Mouse (Mus musculus) central nervous system, embryonic 11.5 days (tissue): ENCODE data around the gene Itgal. TPM values are rescaled to one million over a fixed set of nuclear protein-coding genes. Genes with fewer than 3 reads are reported as not detected.

Experiments used
- polyA plus RNA-seq: library from polyadenylated mRNA; depleted of rRNA; stranded (reverse); fragments of >200 nt; gene quantifications from 2 replicates; pipeline ENCODE4 v1.2.3, GENCODE M21; 2012; rRNA removed

The Itgal gene
- 1.0 and 1.4 TPM in 2 replicates for polyA plus RNA-seq

GRCm38 (mm10) chr7:127296098-127296497, at the start of gene Itgal:
Itgal (plus strand) TSS chr7:127296260.

DNA sequence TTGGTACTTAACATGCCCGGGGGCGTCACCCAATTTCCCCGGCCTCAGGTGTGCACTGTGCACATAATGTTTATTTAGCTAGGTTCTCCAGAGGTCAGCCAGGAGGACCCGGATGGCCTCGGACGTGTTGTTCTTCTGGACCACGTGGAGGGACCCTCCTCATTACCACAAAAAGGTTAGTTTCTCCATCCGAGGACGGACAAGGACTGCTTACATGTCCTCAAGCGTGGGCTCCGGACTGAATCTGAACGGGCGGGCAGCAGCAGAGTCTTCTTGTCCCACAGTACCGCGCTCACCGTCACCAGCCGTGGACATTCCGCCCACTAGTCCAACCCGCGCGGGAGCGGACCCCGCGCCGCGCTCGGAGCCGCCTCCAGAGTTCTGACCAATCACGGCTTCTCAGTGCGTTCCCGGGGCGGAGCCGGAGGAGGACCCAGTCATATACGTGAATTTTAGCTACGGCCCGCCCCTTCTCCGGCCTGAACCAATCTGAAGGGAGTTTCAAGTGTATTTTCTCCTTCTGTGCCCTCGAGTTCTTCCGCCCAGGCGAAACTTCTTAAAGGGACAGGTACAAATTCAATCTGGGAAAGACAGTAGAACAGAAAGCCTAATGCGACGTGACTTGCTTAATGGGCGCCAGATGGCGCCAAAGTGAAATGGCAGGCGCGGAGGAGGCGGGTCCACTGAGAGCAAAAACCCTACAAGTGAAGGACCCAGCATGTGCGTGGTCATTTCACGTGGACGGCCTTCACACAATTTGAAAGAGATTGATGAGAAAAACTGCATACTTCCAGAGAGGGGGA, 35.5 kb upstream of the Itgal start, which contains the start of gene Dctpp1:
Gene Dctpp1, minus strand, starts transcription at position 401 of the 803 bp plus-strand sequence.

DNA sequence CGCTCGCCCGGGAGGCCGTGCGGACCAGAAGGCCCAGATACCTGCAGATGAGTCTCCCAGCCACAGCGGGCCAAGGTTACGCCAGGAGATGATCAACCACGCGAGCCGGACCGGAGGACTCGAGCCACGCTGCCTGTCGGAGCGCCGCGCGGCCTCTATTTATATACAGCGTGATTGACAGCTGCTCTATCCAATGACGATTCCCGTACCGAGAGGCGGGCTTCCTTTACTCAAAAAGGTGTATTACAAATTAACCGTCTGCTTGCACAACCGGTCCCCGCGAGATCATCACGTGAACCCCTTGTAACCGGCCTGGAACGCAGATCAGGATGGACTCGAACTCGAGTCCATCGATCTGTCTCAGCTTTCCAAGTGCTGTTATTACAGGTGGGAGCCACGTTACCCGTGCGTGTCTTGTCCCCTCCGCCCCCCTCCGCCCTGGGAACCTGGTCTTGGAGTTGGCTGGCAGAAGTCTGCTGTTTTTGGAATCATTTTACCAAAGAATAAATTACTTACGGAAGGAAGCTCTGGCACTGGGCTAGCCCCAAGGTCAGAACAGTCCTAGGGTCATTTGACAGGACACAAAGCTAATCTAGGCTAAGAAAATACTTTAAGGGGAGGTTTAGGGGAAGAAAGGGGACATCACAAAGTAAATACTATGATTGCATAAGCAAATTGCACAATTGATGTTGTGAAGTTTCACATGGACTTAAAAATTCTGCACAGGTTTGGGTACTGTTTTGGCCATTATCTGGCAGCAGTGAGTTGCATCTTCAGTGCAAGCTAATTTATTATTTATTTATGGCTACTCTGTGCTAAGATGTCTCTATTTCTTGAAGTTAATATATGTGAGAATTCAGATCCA, 21.9 kb upstream of the Itgal start, which contains the start of gene Sephs2:
Gene Sephs2, minus strand, starts transcription at position 131 of the 865 bp plus-strand sequence.

DNA sequence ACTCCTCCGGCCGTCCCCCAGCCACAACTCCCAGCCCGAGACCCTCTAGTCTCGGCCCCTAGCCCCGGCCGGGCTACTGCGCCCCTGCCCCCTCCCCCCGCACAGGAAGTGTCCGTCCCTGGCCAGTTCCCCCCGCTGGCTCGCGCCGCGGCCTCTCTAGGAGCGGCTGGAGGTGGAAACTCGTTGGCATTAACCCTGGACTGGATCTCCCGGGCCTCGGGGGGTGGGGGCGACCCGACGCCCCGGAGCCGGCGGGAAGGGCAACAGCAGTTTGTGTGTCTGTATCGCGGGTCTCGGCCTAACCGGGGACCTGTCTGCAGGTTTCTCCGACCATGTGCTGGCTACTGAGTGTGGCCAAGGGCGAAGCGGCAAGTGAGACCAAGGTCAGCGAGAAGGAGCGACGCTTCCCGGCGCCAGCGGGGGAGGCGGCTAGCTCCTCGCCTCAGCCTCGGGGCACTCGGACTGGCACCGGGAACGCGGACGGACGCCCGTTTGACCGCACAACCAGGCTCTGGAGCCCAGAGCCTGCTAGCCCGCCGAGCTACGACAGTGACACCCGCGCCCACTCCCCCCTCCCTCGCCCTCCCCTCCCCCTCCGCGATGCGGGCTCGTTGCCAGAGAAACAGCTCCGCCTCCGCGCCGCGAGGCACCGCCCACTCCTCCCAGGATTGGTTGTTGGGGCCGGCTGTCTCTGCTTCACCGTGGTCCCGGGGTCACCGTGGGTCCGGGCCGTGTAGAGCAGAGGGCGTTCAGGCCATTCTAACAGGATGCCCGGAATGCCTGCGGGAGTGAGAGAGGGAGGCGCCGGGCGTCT, 49.7 kb downstream of the Itgal start, which contains the start of gene Zfp768:
Gene Zfp768, minus strand, starts transcription at position 78 of the 814 bp plus-strand sequence.

GRCm38 (mm10) chr7:127375271-127376245, 79.5 kb downstream of the Itgal start, which contains the start of gene Zfp747:
Zfp747 (minus strand) TSS chr7:127376050.

Other genes with a start within 250 kb of the Itgal start
- 0.22 TPM in 1 of 2 replicates, not detected in the other for gene Zg16, start 208.9 kb upstream of the Itgal start, polyA plus RNA-seq
- 1.0 and 1.3 TPM in 2 replicates for gene AI467606, start 204.9 kb upstream of the Itgal start, polyA plus RNA-seq
- gene Qprt, start 174.0 kb upstream of the Itgal start, polyA plus RNA-seq, result 4.3 and 7.2 TPM in 2 replicates
- 0.93 and 1.4 TPM in 2 replicates for gene Spn, start 158.4 kb upstream of the Itgal start, polyA plus RNA-seq
- gene Cd2bp2, start 100.2 kb upstream of the Itgal start, polyA plus RNA-seq, result 152 and 184 TPM in 2 replicates
- gene Tbc1d10b, start 87.8 kb upstream of the Itgal start, polyA plus RNA-seq, result 50.6 and 52.5 TPM in 2 replicates
- gene Mylpf, start 87.4 kb upstream of the Itgal start, polyA plus RNA-seq, result 12.1 and 97.1 TPM in 2 replicates
- 33.8 and 38.9 TPM in 2 replicates for gene Zfp553, start 63.2 kb upstream of the Itgal start, polyA plus RNA-seq
- 35.5 and 61.6 TPM in 2 replicates for gene Sept1, start 63.1 kb upstream of the Itgal start, polyA plus RNA-seq
- 66.0 and 76.1 TPM in 2 replicates for gene Zfp771, start 52.0 kb upstream of the Itgal start, polyA plus RNA-seq
- 125 and 147 TPM in 2 replicates for gene Dctpp1, start 35.6 kb upstream of the Itgal start, polyA plus RNA-seq
- gene Sephs2, start 22.2 kb upstream of the Itgal start, polyA plus RNA-seq, result 31.3 and 38.0 TPM in 2 replicates
- gene Zfp768, start 49.3 kb downstream of the Itgal start, polyA plus RNA-seq, result 33.5 and 37.3 TPM in 2 replicates
- 7.2 and 7.9 TPM in 2 replicates for gene Zfp747, start 79.8 kb downstream of the Itgal start, polyA plus RNA-seq
- gene 9130019O22Rik, start 90.9 kb downstream of the Itgal start, polyA plus RNA-seq, result 2.7 and 3.5 TPM in 2 replicates
- gene E430018J23Rik, start 97.4 kb downstream of the Itgal start, polyA plus RNA-seq, result 5.4 and 7.4 TPM in 2 replicates
- gene Zfp764, start 110.6 kb downstream of the Itgal start, polyA plus RNA-seq, result 4.3 and 5.6 TPM in 2 replicates
- gene Zfp688, start 125.8 kb downstream of the Itgal start, polyA plus RNA-seq, result 18.0 and 18.7 TPM in 2 replicates
- gene Zfp689, start 152.9 kb downstream of the Itgal start, polyA plus RNA-seq, result 10.8 and 12.9 TPM in 2 replicates
- gene Prr14, start 163.4 kb downstream of the Itgal start, polyA plus RNA-seq, result 68.6 and 71.9 TPM in 2 replicates
- gene Fbrs, start 182.9 kb downstream of the Itgal start, polyA plus RNA-seq, result 31.3 and 33.7 TPM in 2 replicates
- 27.1 and 30.8 TPM in 2 replicates for gene Srcap, start 215.7 kb downstream of the Itgal start, polyA plus RNA-seq
- gene Gm42715, start 223.3 kb downstream of the Itgal start, polyA plus RNA-seq, result 28.0 and 80.1 TPM in 2 replicates